Mouse (Mus musculus): ENCODE measurements around the gene 2010111I01Rik. TPM values are rescaled to one million over a fixed set of nuclear protein-coding genes. Genes with fewer than 3 reads are reported as not detected.
A peak's percentile ranks its signal among the peaks of the same experiment; 100 is the strongest.
"Not testable (repeated sequence)": the region's sequence is repeated elsewhere in the genome, so short reads cannot be mapped to it uniquely, and the experiment has no call there.

The 2010111I01Rik gene
- polyA plus RNA-seq, 1 experiment: 22.5 TPM

GRCm38 (mm10) chr13:63347639-63348038 lies 382.9 kb downstream of the 2010111I01Rik start:
- DNase-seq (ENCODE audit: low read depth in 1 of 2, low spot score in 2 of 2): no peak
- H3K27ac ChIP-seq (ENCODE audit: insufficient read depth, low read length): no peak overlapping the region
- no peak for TF ChIP-seq CTCF (IDR thresholded peaks at IDR 0.05; ENCODE audit: extremely low read depth, insufficient read depth, insufficient read length, insufficient replicate concordance)
- TF ChIP-seq POLR2A (IDR thresholded peaks at IDR 0.05; ENCODE audit: low read depth, low read length): no peak
- H3K36me3 ChIP-seq (ENCODE audit: control insufficient read depth, insufficient read depth, low read length): no peaks in the 10 kb centered on the region
- no peaks in the 10 kb centered on the region for H3K4me1 ChIP-seq (ENCODE audit: control insufficient read depth, insufficient read depth, insufficient read length)
- no peaks in the 10 kb centered on the region for H3K27me3 ChIP-seq (ENCODE audit: control insufficient read depth, insufficient read depth, low read length)
- no peak overlapping the region for H3K4me3 ChIP-seq (ENCODE audit: extremely low read depth, insufficient read depth, insufficient read length)
- 90% methylated on average over 2 of the region's 2 CpGs for WGBS

- DNase-seq (ENCODE audit: low read depth in 1 of 2, low spot score in 2 of 2): no peak
- no peak for TF ChIP-seq POLR2A (IDR thresholded peaks at IDR 0.05; ENCODE audit: low read depth, low read length)
- no peaks in the 10 kb centered on the region for H3K4me1 ChIP-seq (ENCODE audit: control insufficient read depth, insufficient read depth, insufficient read length)
- H3K27ac ChIP-seq (ENCODE audit: insufficient read depth, low read length): no peak overlapping the region
- WGBS: 78% methylated on average over 4 of the region's 4 CpGs
- H3K27me3 ChIP-seq (ENCODE audit: control insufficient read depth, insufficient read depth, low read length): no peaks in the 10 kb centered on the region
- H3K36me3 ChIP-seq (ENCODE audit: control insufficient read depth, insufficient read depth, low read length): no peaks in the 10 kb centered on the region
- no peak overlapping the region for H3K4me3 ChIP-seq (ENCODE audit: extremely low read depth, insufficient read depth, insufficient read length)
Measured at GRCm38 (mm10) chr13:63350076-63350475, 385.4 kb downstream of the 2010111I01Rik start.

GRCm38 (mm10) chr13:63353312-63353711 lies 388.6 kb downstream of the 2010111I01Rik start:
- H3K4me3 ChIP-seq (ENCODE audit: extremely low read depth, insufficient read depth, insufficient read length); H3K27ac ChIP-seq (ENCODE audit: insufficient read depth, low read length); H3K4me1 ChIP-seq (ENCODE audit: control insufficient read depth, insufficient read depth, insufficient read length); DNase-seq (ENCODE audit: low read depth in 1 of 2, low spot score in 2 of 2); H3K36me3 ChIP-seq (ENCODE audit: control insufficient read depth, insufficient read depth, low read length); H3K27me3 ChIP-seq (ENCODE audit: control insufficient read depth, insufficient read depth, low read length): not testable (repeated sequence)
- 91% methylated on average over 4 of the region's 4 CpGs for whole genome bisulfite sequencing

- no peak for TF ChIP-seq POLR2A (IDR thresholded peaks at IDR 0.05; ENCODE audit: low read depth, low read length)
- no peak for TF ChIP-seq CTCF (IDR thresholded peaks at IDR 0.05; ENCODE audit: extremely low read depth, insufficient read depth, insufficient read length, insufficient replicate concordance)
- Histone ChIP-seq H3K27ac (ENCODE audit: insufficient read depth, low read length) (no peak overlapping the region), H3K4me1 (ENCODE audit: control insufficient read depth, insufficient read depth, insufficient read length) (no peaks in the 10 kb centered on the region), H3K36me3 (ENCODE audit: control insufficient read depth, insufficient read depth, low read length) (no peaks in the 10 kb centered on the region), H3K4me3 (ENCODE audit: extremely low read depth, insufficient read depth, insufficient read length) (no peak overlapping the region), H3K27me3 (ENCODE audit: control insufficient read depth, insufficient read depth, low read length) (no peaks in the 10 kb centered on the region)
- no peak for DNase-seq (ENCODE audit: low read depth in 1 of 2, low spot score in 2 of 2)
- WGBS: 94% methylated on average over 4 of the region's 4 CpGs
Measured at GRCm38 (mm10) chr13:63356101-63356500, 391.4 kb downstream of the 2010111I01Rik start.

DNA sequence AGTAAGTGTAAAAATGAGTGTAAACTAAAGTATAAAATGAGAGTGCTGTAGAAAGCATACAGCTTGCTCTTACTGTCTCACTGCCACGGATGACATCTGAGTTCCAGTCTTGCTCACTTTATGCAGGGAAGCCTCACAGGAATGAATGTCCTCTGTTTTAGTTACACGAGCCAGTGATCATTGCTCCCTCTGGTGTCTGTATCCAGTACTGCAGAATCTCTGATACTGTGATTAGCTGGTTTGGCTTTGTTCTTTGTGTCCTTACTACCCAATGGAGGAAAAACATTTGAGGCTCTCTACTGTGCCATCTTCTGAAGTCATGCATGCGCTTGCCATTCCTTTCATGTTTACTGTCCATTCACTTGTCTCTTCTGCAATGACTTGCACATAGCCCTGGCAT lies 391.9 kb downstream of the 2010111I01Rik start:
- Histone ChIP-seq H3K36me3 (ENCODE audit: control insufficient read depth, insufficient read depth, low read length) (no peaks in the 10 kb centered on the region), H3K27me3 (ENCODE audit: control insufficient read depth, insufficient read depth, low read length) (no peaks in the 10 kb centered on the region), H3K4me3 (ENCODE audit: extremely low read depth, insufficient read depth, insufficient read length) (no peak overlapping the region), H3K4me1 (ENCODE audit: control insufficient read depth, insufficient read depth, insufficient read length) (no peaks in the 10 kb centered on the region), H3K27ac (ENCODE audit: insufficient read depth, low read length) (no peak overlapping the region)
- WGBS: 40% methylated on average over 3 of the region's 3 CpGs
- peak; percentile 8 to 45 for DNase-seq (ENCODE audit: low read depth in 1 of 2, low spot score in 2 of 2)
- TF ChIP-seq CTCF (IDR thresholded peaks at IDR 0.05; ENCODE audit: extremely low read depth, insufficient read depth, insufficient read length, insufficient replicate concordance) (peak; percentile 19; the same call in 1 of the 2 replicates), POLR2A (IDR thresholded peaks at IDR 0.05; ENCODE audit: low read depth, low read length) (no peak)

DNA sequence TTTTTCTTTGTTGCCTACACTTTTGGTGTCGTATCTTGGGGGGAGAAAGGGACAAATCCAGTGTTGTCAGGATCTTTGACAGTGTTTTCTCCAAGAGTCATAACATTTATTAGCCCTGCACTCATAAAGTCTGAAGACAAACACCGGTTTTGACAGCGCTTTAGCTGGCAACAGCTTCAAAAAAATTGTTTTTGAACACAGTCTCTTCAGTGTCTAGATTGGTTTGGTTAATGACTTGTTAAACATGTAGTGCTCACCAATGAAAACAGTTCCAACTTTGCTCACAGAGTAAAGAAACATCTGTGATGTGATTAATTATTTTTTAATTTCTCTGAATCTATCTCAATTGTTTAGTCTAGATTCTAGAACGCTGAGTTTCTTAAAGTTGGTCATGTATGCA lies 394.7 kb downstream of the 2010111I01Rik start:
- TF ChIP-seq POLR2A (IDR thresholded peaks at IDR 0.05; ENCODE audit: low read depth, low read length) (no peak), CTCF (IDR thresholded peaks at IDR 0.05; ENCODE audit: extremely low read depth, insufficient read depth, insufficient read length, insufficient replicate concordance) (no peak)
- no peak overlapping the region for H3K27ac ChIP-seq (ENCODE audit: insufficient read depth, low read length)
- no peak for DNase-seq (ENCODE audit: low read depth in 1 of 2, low spot score in 2 of 2)
- H3K4me1 ChIP-seq (ENCODE audit: control insufficient read depth, insufficient read depth, insufficient read length): no peaks in the 10 kb centered on the region
- no peaks in the 10 kb centered on the region for H3K27me3 ChIP-seq (ENCODE audit: control insufficient read depth, insufficient read depth, low read length)
- no peaks in the 10 kb centered on the region for H3K36me3 ChIP-seq (ENCODE audit: control insufficient read depth, insufficient read depth, low read length)
- 93% methylated on average over 4 of the region's 4 CpGs for WGBS
- H3K4me3 ChIP-seq (ENCODE audit: extremely low read depth, insufficient read depth, insufficient read length): no peak overlapping the region

GRCm38 (mm10) chr13:63360111-63360885 lies 395.6 kb downstream of the 2010111I01Rik start:
- Histone ChIP-seq H3K4me3 (ENCODE audit: extremely low read depth, insufficient read depth, insufficient read length) (no peak overlapping the region), H3K4me1 (ENCODE audit: control insufficient read depth, insufficient read depth, insufficient read length) (no peaks in the 10 kb centered on the region), H3K27ac (ENCODE audit: insufficient read depth, low read length) (no peak overlapping the region), H3K36me3 (ENCODE audit: control insufficient read depth, insufficient read depth, low read length) (no peaks in the 10 kb centered on the region), H3K27me3 (ENCODE audit: control insufficient read depth, insufficient read depth, low read length) (no peaks in the 10 kb centered on the region)
- no peak for DNase-seq (ENCODE audit: low read depth in 1 of 2, low spot score in 2 of 2)
- TF ChIP-seq CTCF (IDR thresholded peaks at IDR 0.05; ENCODE audit: extremely low read depth, insufficient read depth, insufficient read length, insufficient replicate concordance) (no peak), POLR2A (IDR thresholded peaks at IDR 0.05; ENCODE audit: low read depth, low read length) (no peak)
- 79% methylated on average over 4 of the region's 4 CpGs for WGBS
